Mouse (Mus musculus) MEL (cell line): ENCODE data around the gene Casr. TPM values are rescaled to one million over a fixed set of nuclear protein-coding genes. Genes with fewer than 3 reads are reported as not detected.

Source experiments
- DNase-seq: peaks from one replicate; pipeline ENCODE4 v3.0.0; 2011; ENCODE audit warnings: low read depth, low spot score
- H3K27ac ChIP-seq: 2 replicates; pipeline ENCODE4 v1.5.1; 2012; ENCODE audit warnings: low read depth, mild to moderate bottlenecking, control low read depth, low read length, moderate library complexity; ENCODE audit not compliant: control insufficient read depth
- H3K27me3 ChIP-seq, 2 experiments: fragments of 150-350 bp in 1 of 2; sonication (generic) in 1 of 2; 2 replicates each; pipeline ENCODE4 v1.6.1; 2012; ENCODE audit warnings: low read length in 2 of 2, mild to moderate bottlenecking in 2 of 2, improper control_type of control experiment in 1 of 2, moderate library complexity in 1 of 2; ENCODE audit not compliant: insufficient read depth in 2 of 2, control insufficient read depth in 1 of 2
- H3K36me3 ChIP-seq, 2 experiments: 2 replicates each; pipeline ENCODE4 v1.6.1; 2012 to 2014; ENCODE audit warnings: low read length in 2 of 2, improper control_type of control experiment in 1 of 2, inconsistent platforms in 1 of 2, mild to moderate bottlenecking in 1 of 2; ENCODE audit not compliant: insufficient read depth in 2 of 2, control insufficient read depth in 1 of 2
- H3K4me1 ChIP-seq, 2 experiments: fragments of 150-350 bp in 1 of 2; sonication (generic) in 1 of 2; 2 replicates each; pipeline ENCODE4 v1.6.1; 2012; ENCODE audit warnings: low read length in 2 of 2, improper control_type of control experiment in 1 of 2, mild to moderate bottlenecking in 1 of 2; ENCODE audit not compliant: insufficient read depth in 2 of 2, control insufficient read depth in 1 of 2
- H3K4me3 ChIP-seq, 2 experiments: fragments of 150-350 bp in 1 of 2; sonication (generic) in 1 of 2; 2 replicates each; pipeline ENCODE4 v1.5.1; 2012; ENCODE audit warnings: low read depth in 2 of 2, low read length in 2 of 2, mild to moderate bottlenecking in 2 of 2, moderate library complexity in 2 of 2, control low read depth in 1 of 2, improper control_type of control experiment in 1 of 2; ENCODE audit not compliant: control insufficient read depth in 1 of 2, insufficient read depth in 1 of 2
- H3K79me2 ChIP-seq: 2 replicates; pipeline ENCODE4 v1.6.1; 2012; ENCODE audit warnings: mild to moderate bottlenecking, low read length, moderate library complexity; ENCODE audit not compliant: control insufficient read depth, poor library complexity, insufficient read depth
- H3K9ac ChIP-seq: 2 replicates; pipeline ENCODE4 v1.6.1; 2012; ENCODE audit warnings: low read depth, mild to moderate bottlenecking, control low read depth, low read length, moderate library complexity; ENCODE audit not compliant: control insufficient read depth, poor library complexity, severe bottlenecking
- H3K9me3 ChIP-seq: fragments of 150-350 bp; sonication (generic); replicated peaks from 2 replicates; pipeline ENCODE4 v1.6.1; 2012; ENCODE audit warnings: mild to moderate bottlenecking, low read length, improper control_type of control experiment, moderate library complexity; ENCODE audit not compliant: insufficient read depth
- CHD1 ChIP-seq: IDR thresholded peaks from 2 replicates; pipeline ENCODE4 v1.6.1; 2012; ENCODE audit warnings: low read depth, mild to moderate bottlenecking, inconsistent platforms, low read length, improper control_type of control experiment
- CHD2 ChIP-seq: IDR thresholded peaks from 2 replicates; pipeline ENCODE4 v1.6.1; 2011; ENCODE audit warnings: low read length, improper control_type of control experiment
- E2F4 ChIP-seq: IDR thresholded peaks from 2 replicates; pipeline ENCODE4 v1.6.1; 2011; ENCODE audit warnings: low read depth, low read length, improper control_type of control experiment, borderline replicate concordance
- HCFC1 ChIP-seq: IDR thresholded peaks from 2 replicates; pipeline ENCODE4 v1.6.1; 2012; ENCODE audit warnings: low read depth, mild to moderate bottlenecking, inconsistent platforms, low read length, improper control_type of control experiment, moderate library complexity
- MAFK ChIP-seq: IDR thresholded peaks from 2 replicates; pipeline ENCODE4 v1.6.1; 2011; ENCODE audit warnings: low read depth, mild to moderate bottlenecking, low read length, improper control_type of control experiment, borderline replicate concordance
- MEF2A ChIP-seq: IDR thresholded peaks from 2 replicates; pipeline ENCODE4 v1.6.1; 2014; ENCODE audit warnings: low read depth, mild to moderate bottlenecking, inconsistent platforms, low read length, improper control_type of control experiment; ENCODE audit not compliant: poor library complexity, insufficient replicate concordance, severe bottlenecking; ENCODE audit errors: extremely low read depth
- MYB ChIP-seq: IDR thresholded peaks from 2 replicates; pipeline ENCODE4 v1.6.1; 2011; ENCODE audit warnings: mild to moderate bottlenecking, low read depth, low read length, improper control_type of control experiment
- MYC ChIP-seq: IDR thresholded peaks from 2 replicates; pipeline ENCODE4 v1.6.1; 2011; ENCODE audit warnings: low read depth, mild to moderate bottlenecking, low read length, improper control_type of control experiment, moderate library complexity
- NELFE ChIP-seq: IDR thresholded peaks from 2 replicates; pipeline ENCODE4 v1.6.1; 2011; ENCODE audit warnings: low read depth, low read length, improper control_type of control experiment
- NRF1 ChIP-seq: IDR thresholded peaks from 2 replicates; pipeline ENCODE4 v1.6.1; 2014; ENCODE audit warnings: low read depth, mild to moderate bottlenecking, inconsistent platforms, low read length, improper control_type of control experiment, moderate library complexity; ENCODE audit not compliant: poor library complexity, insufficient read depth, severe bottlenecking
- RAD21 ChIP-seq: IDR thresholded peaks from 2 replicates; pipeline ENCODE4 v1.6.1; 2011; ENCODE audit warnings: mild to moderate bottlenecking, low read depth, low read length, improper control_type of control experiment
- SMC3 ChIP-seq: IDR thresholded peaks from 2 replicates; pipeline ENCODE4 v1.6.1; 2011; ENCODE audit warnings: low read depth, low read length, improper control_type of control experiment
- TBP ChIP-seq: IDR thresholded peaks from 2 replicates; pipeline ENCODE4 v1.8.0; 2011; ENCODE audit warnings: low read depth, low read length, improper control_type of control experiment
- TCF12 ChIP-seq: IDR thresholded peaks from 2 replicates; pipeline ENCODE4 v1.6.1; 2014; ENCODE audit warnings: low read depth, mild to moderate bottlenecking, inconsistent platforms, low read length, improper control_type of control experiment, moderate library complexity
- ZKSCAN1 ChIP-seq: IDR thresholded peaks from 2 replicates; pipeline ENCODE4 v1.6.1; 2012; ENCODE audit warnings: low read depth, mild to moderate bottlenecking, inconsistent platforms, low read length, improper control_type of control experiment, moderate library complexity
- ZMIZ1 ChIP-seq: IDR thresholded peaks from 2 replicates; pipeline ENCODE4 v1.6.1; 2012; ENCODE audit warnings: low read depth, mild to moderate bottlenecking, inconsistent platforms, low read length, improper control_type of control experiment, moderate library complexity
- polyA plus RNA-seq, 2 experiments: library from polyadenylated mRNA; stranded (reverse) in 1 of 2; unstranded in 1 of 2; fragments of >175 nt in 1 of 2; fragments of >200 nt in 1 of 2; gene quantifications; 2 replicates each; pipeline versions ENCODE4 v1.2.1 to v1.2.4; 2012; ENCODE audit warnings: low replicate concordance in 2 of 2, low read depth in 1 of 2; ENCODE audit not compliant: insufficient read length in 2 of 2, insufficient read depth in 1 of 2, missing spikeins in 1 of 2
- total RNA-seq: library from RNA; depleted of rRNA; stranded (reverse); fragments of 300-350 nt; gene quantifications from 2 replicates; pipeline ENCODE4 v1.2.3, GENCODE M21; 2012

Gene Casr
- total and polyA plus RNA-seq, 3 experiments = not detected

- H3K9me3 ChIP-seq = no peaks in the 10 kb centered on the region
- H3K4me1 ChIP-seq = no peaks in the 10 kb centered on the region
- no peak overlapping the region for H3K9ac ChIP-seq
- no peaks in the 10 kb centered on the region for H3K79me2 ChIP-seq
- H3K36me3 ChIP-seq = no peaks in the 10 kb centered on the region
- H3K27ac ChIP-seq = no peak overlapping the region
- H3K4me3 ChIP-seq = no peak overlapping the region
- H3K27me3 ChIP-seq = no peaks in the 10 kb centered on the region
- no peak for TF ChIP-seq NRF1
- no peak for TF ChIP-seq TCF12
- no peak for TF ChIP-seq ZMIZ1
- no peak for TF ChIP-seq E2F4
- no peak for TF ChIP-seq MYB
- no peak for TF ChIP-seq TBP
- no peak for TF ChIP-seq RAD21
- no peak for TF ChIP-seq MEF2A
- no peak for TF ChIP-seq HCFC1
- no peak for TF ChIP-seq MYC
- TF ChIP-seq CHD1 = no peak
- no peak for TF ChIP-seq MAFK
- TF ChIP-seq SMC3 = no peak
- TF ChIP-seq NELFE = no peak
- TF ChIP-seq CHD2 = no peak
- TF ChIP-seq, all 39 proteins: peak for 0
- DNase-seq = no peak
These were observed 34.9 kb upstream of the Casr start for GRCm38 (mm10) chr16:36596671-36597410.

DNA sequence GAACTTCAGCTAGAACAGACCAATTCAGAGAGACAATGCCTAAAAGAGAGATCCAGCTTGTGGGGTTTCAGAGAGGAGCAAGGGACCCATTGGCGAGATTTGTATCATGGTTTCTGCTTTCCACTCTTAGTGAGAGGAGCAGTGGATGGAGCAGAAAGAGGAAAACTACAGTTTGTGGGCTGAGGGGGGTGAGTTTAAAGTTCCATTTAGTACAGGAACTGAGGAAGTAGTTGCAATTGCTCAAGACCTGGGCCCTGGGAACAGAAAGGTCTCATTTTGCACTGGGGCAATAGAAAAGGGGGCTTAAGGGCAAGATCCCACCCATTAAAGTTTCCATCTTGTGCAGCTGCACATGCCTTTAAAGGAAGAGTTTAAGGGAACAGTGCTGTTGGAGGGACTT lies 28.0 kb upstream of the Casr start:
- Histone ChIP-seq H3K79me2 (no peaks in the 10 kb centered on the region), H3K4me1 (no peaks in the 10 kb centered on the region), H3K9ac (no peak overlapping the region), H3K27ac (no peak overlapping the region), H3K36me3 (no peaks in the 10 kb centered on the region), H3K4me3 (no peak overlapping the region), H3K27me3 (no peaks in the 10 kb centered on the region), H3K9me3 (no peaks in the 10 kb centered on the region)
- no peak for DNase-seq
- TF ChIP-seq ZKSCAN1 (no peak), MYC (no peak), CHD1 (no peak)
